Mouse (Mus musculus) kidney, adult 18-20 months (tissue): ENCODE measurements around the gene Ift57.

Experiments
- DNase-seq: peaks from one replicate; pipeline ENCODE4 v3.0.0; 2021

The Ift57 gene

DNA sequence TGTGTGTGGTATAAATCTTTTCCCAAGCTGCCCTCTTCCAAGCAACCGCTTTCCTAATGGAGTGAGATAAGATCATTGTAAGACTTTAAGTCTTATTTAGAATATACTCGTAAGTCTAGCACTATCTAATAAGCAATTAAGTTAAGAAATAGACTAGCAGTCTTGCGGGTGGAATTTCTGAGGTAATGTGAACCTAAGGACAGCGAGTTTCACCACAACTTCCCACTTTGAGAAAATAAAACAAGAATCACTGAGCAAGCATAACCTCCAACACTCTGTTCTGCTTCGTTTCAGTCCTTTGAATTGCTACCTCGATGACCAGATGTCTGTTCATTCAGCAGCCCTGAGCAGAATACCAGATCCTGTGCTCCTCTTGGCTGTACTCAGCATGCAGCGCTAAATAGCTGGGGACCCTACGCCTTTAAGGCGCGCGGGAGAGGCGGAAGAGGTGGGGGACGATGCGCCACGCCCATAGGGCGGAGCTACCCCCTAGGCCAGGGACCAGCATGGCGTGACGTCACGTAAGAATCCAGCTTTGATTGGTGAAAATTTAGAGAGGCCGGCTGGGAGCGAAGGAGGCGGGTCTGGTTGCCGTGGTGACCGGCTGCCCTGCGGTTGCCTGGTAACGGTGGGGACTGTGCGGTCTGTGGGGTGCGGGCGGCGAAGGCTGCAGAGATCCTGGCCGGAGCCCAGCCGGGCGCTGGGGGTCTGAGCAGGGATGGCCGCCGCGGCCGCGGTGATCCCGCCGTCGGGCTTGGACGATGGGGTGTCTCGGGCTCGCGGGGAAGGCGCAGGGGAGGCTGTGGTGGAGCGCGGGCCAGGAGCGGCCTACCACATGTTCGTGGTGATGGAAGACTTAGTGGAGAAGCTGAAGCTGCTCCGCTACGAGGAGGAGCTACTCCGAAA is at the start of gene Ift57:
Ift57 (plus strand) TSS at position 614 of the 906 bp plus-strand sequence.
- peak; percentile 97 for DNase-seq

GRCm38 (mm10) chr16:49657182-49657581 is 41.9 kb upstream of the Ift57 start:
- peak; percentile 24 for DNase-seq

- no peak for DNase-seq
These were observed 41.0 kb upstream of the Ift57 start for GRCm38 (mm10) chr16:49658029-49658428.

GRCm38 (mm10) chr16:49659131-49659530 is 39.9 kb upstream of the Ift57 start:
- DNase-seq = no peak

DNA sequence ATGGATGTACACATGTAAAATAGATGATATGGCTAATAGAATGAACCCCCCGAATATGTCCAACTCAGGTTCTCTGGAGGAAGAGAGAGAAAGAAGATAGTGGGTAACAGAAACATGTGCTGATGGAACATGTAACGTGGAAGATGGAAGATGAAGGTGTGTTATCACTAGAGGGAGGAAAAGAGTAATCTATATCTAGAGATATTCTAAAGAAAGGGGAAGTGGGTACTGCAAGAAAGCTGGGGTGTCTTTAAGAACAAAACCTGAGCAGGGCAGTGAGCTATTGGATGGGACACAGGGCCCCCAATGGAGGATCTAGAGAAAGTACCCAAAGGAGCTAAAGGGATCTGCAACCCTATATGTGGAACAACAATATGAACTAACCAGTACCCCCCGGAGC is 38.9 kb upstream of the Ift57 start:
- no peak for DNase-seq

DNA sequence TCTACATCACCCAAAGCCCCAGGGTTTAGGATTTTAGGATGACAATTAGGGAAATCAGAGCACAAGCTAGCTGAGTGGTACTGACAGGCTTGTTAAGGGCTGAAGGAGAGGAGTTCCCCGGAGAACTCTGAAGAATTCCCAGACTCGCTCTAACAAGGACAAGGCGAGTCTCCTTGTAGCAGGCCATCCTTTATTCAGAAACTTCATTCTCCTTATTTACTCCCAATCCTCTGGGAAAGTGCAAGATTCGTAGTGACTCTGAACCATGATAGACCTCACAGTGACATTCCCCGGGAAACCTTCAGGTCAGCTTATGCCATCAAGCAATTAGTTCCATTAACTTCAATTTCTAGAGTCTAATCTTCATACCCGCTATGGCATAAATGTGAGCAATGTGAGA is 36.8 kb upstream of the Ift57 start:
- no peak for DNase-seq

DNA sequence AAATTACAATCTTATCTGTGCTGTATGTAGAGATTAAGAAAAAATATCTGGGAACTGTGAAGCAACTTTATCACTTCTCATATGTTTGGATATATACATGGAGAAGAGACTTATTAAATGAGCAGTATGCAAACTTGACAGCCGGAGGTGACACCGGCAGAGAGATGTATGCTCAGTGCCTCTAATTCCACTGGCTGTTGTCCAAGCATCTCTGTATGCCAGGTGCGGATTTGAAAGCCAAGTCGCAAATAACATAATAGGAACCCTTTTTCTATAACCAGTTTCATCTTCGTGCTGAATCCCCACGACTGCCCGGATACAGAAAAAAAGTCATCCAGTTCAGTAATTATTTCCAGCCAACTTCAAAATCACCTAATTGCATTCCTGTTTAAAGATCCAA is 34.4 kb upstream of the Ift57 start:
- DNase-seq = no peak

DNA sequence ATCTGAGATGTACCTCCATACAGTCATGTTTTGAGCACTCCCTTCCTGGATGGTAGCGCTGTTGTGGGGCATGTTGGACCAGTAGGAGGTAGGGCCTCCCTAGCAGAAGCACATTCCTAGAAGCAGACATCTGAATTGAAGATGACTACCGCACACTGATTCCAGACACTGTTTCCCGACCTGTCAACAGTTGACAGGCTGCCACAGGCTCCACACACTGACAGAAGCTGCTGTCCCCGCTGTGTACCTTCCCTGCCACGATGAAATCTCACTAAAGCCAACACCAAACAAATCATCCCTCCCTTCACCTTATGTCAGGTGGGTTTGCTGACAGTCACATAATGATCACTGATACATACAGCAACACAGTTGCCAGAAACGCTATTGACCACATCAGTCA is 19.4 kb upstream of the Ift57 start:
- no peak for DNase-seq

- no peak for DNase-seq
These were observed 14.1 kb upstream of the Ift57 start for GRCm38 (mm10) chr16:49684961-49685360.

DNA sequence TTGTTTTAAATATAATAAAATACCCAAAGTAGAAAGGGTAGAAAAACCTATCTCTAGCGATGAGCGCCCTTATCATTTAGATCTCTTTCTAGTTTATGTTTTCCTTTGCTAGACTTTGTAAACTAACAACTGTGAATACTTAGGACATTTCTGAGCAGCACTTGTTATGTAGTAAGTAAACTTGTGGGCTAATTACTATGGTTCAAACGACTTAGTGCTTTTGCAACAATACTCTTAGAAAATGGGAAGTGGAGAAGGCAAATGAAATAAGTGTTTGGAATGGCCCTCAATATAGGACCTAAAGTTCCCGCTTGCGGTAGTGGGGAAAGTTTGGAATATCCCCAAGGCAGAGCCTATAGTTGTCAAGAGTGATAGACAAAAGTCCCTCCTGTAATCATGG is 788 bp downstream of the Ift57 start:
- DNase-seq = no peak

DNA sequence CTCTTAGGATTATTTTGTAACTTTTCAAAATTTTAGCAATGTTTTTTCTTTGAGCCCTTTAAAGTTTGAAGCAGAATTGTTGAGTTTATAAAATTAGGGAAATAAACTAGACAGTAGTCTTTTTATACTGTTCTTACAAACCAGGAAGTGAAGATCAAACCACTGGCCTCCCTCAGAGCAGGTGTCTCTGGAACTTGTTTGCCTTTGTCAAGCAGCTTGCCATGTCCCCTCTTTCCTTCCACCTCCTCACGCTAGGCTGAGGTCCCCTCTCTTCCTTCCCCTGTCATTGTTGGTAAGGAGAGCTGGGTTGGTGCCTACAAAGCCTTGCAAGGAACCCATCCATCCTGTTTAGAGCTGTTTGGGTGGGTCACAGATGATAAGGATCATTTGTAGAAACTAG is 9.0 kb downstream of the Ift57 start:
- DNase-seq = no peak

DNA sequence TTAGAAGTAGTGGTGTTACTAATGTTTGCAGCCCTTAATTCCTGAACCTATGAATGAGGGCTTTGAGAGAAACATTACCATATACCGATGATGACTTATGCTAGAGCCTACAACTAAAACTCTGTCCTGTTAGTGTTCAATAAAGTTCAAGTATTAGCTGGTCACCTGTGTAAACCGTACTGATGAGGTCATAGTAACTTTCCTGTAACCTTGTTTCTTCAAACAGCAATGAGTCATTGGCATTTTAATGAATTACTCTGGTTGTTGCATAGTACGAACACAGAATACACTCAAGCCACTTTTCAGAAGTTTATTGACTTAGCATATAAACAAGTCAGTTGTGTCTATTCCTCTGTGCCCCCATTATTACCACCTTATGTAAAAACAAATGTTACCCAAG is 11.2 kb downstream of the Ift57 start:
- DNase-seq = no peak

GRCm38 (mm10) chr16:49713302-49713701 is 14.3 kb downstream of the Ift57 start:
- DNase-seq = no peak

- no peak for DNase-seq
These were observed 21.6 kb downstream of the Ift57 start for GRCm38 (mm10) chr16:49720671-49721070.

DNA sequence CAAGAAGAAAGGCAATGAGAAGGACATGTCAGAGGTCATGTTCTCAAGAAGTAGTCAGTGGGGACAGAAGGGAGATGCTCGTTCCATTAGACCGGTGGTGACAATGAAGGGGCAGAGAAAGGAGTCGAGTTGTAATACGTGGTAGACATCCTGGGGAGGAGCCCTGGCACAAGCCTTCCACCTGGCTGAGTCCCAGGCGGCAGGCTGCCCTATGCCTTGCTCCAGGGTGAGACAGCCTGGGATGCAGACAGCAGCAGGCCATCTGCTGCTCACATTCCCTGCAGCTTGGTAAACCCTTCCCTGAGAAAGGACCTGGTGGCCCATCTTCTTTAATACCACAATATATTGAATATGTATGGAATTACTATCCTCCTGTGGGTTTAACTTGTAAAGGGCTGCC is 22.6 kb downstream of the Ift57 start:
- DNase-seq = no peak

DNA sequence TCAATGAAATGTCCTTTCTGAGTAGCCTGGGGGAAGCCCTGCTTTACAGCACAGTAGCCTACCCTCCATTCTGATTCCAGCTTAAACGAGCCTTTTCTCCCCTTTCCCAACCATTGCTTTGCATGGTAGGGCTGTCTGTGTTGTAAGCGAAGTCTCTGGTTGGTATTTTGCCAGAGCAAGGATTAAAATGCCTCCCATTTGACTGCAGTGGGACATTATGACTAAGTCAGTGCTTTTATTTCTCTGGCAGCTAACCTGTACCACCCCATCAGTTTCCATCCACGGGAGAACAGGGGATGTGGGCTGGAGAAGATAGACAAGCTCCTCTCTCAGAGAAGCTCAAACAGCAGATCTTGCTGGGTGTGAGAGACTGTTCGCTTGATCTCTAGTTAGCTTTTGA is 24.2 kb downstream of the Ift57 start:
- DNase-seq = no peak

- DNase-seq = no peak
These were observed 25.2 kb downstream of the Ift57 start for GRCm38 (mm10) chr16:49724232-49724631.

DNA sequence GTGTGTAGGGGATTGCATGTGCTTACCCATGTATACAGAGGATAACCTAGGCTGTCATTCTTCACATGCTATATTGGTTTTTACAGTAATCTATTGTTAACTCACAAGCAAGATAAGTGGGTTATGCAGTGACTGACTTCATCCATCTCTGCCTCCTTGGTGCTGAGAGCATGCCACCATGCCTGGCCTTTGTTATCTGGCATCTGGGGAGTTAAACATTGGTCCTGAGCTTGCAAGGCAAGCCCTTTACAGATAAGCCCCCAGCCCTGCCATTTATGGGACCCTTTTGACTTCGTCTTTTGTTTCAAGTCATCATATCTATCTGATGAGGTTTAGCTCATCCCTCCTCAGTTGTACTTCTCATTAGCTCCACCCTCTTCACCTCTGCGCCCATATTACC is 25.9 kb downstream of the Ift57 start:
- no peak for DNase-seq

DNA sequence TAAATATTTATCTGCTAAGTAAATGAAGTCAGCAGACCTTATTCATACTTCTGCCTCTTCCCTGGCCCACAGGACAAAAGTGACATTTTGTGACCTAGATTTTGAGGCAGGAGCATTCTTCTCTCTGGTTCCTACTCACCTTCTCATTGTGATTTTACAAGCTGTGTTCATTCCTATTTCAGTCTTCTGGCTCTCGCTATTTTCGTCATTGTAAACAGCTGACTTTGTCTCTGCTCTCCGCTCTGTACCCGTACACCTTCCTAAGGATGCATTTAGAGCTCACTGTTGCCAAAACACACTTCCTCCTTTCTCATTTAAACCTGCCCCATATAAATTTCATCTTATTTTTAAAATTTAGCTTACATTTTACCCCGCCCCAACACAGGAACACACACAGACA is 26.4 kb downstream of the Ift57 start:
- no peak for DNase-seq

- no peak for DNase-seq
These were observed 27.2 kb downstream of the Ift57 start for GRCm38 (mm10) chr16:49726216-49726615.

- no peak for DNase-seq
These were observed 27.7 kb downstream of the Ift57 start for GRCm38 (mm10) chr16:49726761-49727160.

DNA sequence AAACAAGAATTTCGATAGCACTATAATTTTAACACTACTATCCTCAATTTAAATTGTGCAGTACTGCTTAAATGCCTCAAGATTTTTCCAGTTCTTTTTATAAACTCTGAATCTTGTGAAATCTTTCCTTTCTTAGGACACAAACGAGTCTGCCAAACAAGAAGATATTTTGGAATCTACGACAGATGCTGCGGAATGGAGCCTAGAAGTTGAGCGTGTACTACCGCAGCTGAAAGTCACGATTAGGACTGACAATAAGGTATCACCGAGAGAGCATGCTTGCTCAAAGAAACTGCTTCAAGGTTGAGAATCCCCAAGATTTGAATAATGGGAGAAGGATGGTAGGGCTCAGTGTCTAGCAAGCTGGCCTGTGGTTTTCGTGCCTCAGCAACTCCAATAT is 37.5 kb downstream of the Ift57 start:
- no peak for DNase-seq

- DNase-seq = no peak
These were observed 48.3 kb downstream of the Ift57 start for GRCm38 (mm10) chr16:49747360-49747759.

- DNase-seq = no peak
These were observed 53.9 kb downstream of the Ift57 start for GRCm38 (mm10) chr16:49752906-49753305.

GRCm38 (mm10) chr16:49753318-49753717 is 54.3 kb downstream of the Ift57 start:
- DNase-seq = no peak
